Mouse (Mus musculus) forebrain, embryonic 15.5 days (tissue): ENCODE measurements at regions not wholly inside any gene's neighbourhood (a gene's known extent, or its start where the extent isn't known, plus 50 kb on each side); places are given as distances from the start of the nearest gene placed in this dataset.

ENCODE experiments used
- ATAC-seq: fragments of 200-750 bp; cut with Nextera tagmentation; replicated peaks from 2 replicates; pipeline ENCODE4 v1.8.0; 2017; ENCODE audit warnings: mild to moderate bottlenecking, moderate TSS enrichment, moderate library complexity
- H3K27ac ChIP-seq: fragments of 300-500 bp; sonication (generic); replicated peaks from 2 replicates; pipeline ENCODE4 v1.5.1; 2015; ENCODE audit warnings: mild to moderate bottlenecking, inconsistent platforms
- H3K27me3 ChIP-seq: fragments of 300-500 bp; sonication (generic); 2 replicates; pipeline ENCODE4 v1.6.1; 2015; ENCODE audit warnings: inconsistent platforms
- H3K36me3 ChIP-seq: fragments of 300-500 bp; sonication (generic); 2 replicates; pipeline ENCODE4 v1.6.1; 2015; ENCODE audit warnings: mild to moderate bottlenecking, inconsistent platforms
- H3K4me1 ChIP-seq: fragments of 300-500 bp; sonication (generic); 2 replicates; pipeline ENCODE4 v1.6.1; 2015; ENCODE audit warnings: inconsistent platforms
- H3K4me2 ChIP-seq: fragments of 300-500 bp; sonication (generic); replicated peaks from 2 replicates; pipeline ENCODE4 v1.6.1; 2015; ENCODE audit warnings: mild to moderate bottlenecking, inconsistent platforms
- H3K4me3 ChIP-seq: fragments of 300-500 bp; sonication (generic); 2 replicates; pipeline ENCODE4 v1.5.1; 2015; ENCODE audit warnings: mild to moderate bottlenecking, inconsistent platforms
- H3K9ac ChIP-seq: fragments of 300-500 bp; sonication (generic); replicated peaks from 2 replicates; pipeline ENCODE4 v1.6.1; 2015; ENCODE audit warnings: mild to moderate bottlenecking, inconsistent platforms
- H3K9me3 ChIP-seq: fragments of 300-500 bp; sonication (generic); 2 replicates; pipeline ENCODE4 v1.6.1; 2016; ENCODE audit warnings: inconsistent platforms
- WGBS: fragments of 180-500 bp; shearing (Covaris S2); methylation state at CpG from one replicate; pipeline ENCODE4 v1.1.7; 2015; ENCODE audit warnings: mixed read lengths; 5-methylcytosine and 5-hydroxymethylcytosine counted together

DNA sequence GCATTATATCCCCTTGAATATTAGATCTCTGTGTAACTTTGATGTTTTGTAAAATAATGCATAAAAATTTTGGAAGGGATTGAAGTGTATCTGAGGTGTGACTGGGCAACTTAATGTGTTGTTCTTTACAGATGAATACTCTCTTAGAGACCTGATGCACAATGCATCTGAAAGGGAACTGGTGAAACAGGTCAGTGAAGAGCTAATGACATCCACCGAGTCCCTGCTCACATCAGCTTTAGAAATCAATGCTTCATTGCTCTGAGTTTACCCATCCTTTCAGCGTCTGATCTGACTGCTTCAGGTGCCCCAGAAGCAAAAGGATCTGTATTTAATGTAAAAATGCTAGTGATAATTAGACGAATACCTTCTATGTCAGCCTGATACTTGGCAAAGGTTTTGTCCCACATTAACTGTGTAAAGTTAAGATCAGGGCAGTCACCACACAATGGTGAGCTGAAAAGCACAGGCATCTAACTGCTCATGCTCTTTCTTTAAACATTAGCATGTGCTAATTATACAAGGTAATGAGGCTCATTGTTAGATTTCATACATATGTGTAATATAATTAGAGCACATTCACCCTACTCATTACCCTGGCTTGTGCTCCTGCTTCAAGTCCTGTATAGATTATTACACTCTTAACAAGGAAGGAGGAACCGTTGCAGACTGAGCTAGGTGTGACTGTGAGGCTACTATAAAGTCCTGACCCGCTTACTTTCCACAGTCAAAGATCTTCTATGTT, 204.6 kb upstream of the Tlr4 start:
- H3K4me1 ChIP-seq: peaks cover 5% of the 10 kb centered on the region; the same call in 1 of the 2 replicates
- H3K9ac ChIP-seq: no peak overlapping the region
- no peak overlapping the region for H3K27ac ChIP-seq
- no peaks in the 10 kb centered on the region for H3K27me3 ChIP-seq
- no peak overlapping the region for H3K4me2 ChIP-seq
- no peaks in the 10 kb centered on the region for H3K9me3 ChIP-seq
- WGBS: 36% methylated on average over 5 of the region's 5 CpGs
- no peak overlapping the region for H3K4me3 ChIP-seq
- H3K36me3 ChIP-seq: no peaks in the 10 kb centered on the region
- peak; percentile 55 for ATAC-seq

DNA sequence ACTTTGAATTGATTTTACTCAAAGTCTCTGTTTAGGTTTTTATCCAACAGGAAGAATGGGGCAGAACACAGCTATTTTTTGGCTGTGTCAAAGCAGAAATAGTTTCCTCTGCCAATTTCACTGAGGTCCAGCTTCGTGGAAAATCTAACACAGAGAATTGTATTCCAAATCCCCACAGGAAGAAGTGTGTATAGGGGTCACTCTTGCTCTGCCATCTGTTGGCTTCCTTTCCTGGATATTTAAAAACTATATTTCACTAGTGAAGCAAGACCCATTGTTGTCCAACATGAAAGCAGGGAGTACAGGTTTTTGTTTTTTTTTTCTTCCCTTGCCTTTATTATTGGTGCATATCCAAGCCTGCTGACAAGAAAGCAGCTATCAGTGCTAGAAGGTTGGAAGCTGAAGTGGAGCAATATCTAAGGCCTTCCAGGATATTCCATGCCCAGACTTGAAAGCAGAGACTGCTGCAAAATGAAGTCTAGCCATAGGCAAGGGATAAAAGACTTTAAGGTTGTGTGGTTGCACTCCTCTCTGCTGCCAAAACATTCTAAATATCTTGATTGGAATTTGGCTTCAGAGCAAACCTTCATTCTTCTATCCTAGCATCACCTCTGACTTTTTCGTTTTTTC, 208.5 kb upstream of the Tlr4 start:
- Histone ChIP-seq H3K4me3 (no peak overlapping the region), H3K27ac (no peak overlapping the region), H3K9ac (no peak overlapping the region), H3K36me3 (no peaks in the 10 kb centered on the region), H3K27me3 (no peaks in the 10 kb centered on the region), H3K9me3 (no peaks in the 10 kb centered on the region), H3K4me1 (peaks cover 5% of the 10 kb centered on the region; the same call in 1 of the 2 replicates), H3K4me2 (no peak overlapping the region)
- 77% methylated on average over 2 of the region's 2 CpGs for WGBS
- ATAC-seq: no peak

DNA sequence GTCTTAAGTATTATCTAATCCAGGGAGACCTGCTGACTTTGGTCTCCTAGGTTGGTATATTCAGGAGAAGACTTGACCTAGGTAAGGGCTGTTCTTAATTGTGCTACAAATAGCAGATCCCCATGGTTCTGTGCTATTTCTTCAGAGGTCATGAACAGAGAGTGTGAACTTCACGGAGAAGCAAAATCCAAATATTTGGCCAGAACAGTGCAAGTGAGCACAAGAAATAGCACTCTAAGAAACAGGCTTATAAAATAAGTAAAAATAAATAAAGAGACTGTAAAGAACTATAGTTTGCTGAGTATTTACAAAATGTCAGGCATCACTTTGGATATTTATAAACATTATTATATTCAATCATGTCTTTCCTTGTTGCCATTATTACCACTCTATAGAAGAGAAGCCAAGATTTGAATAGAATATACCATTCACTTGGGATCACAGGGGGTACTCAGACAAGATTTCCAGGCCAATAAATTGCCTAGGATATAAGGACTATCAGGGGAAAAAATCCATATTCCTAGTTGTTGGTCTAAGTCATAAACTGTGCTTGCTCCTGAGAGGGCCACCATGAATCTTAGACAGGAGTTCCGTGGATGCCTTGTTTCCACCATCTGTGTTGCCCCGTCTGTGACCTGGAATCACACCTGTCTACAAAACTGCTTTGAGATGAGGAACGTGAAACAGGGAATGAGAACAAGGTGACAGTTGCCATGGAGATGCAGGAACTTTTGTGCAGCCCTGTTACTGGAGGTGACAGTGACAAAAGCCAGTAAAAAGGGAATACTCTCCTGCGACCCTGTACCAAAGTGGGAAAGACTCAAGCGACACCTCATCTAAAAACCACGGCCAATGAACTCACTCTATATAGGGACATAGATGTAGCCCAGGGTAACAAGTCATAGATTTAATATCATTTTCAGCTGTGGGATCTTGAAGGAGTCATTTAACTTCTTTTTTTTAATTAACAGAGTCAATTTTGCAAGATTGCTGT, 209.3 kb upstream of the Tlr4 start:
- Histone ChIP-seq H3K36me3 (no peaks in the 10 kb centered on the region), H3K27ac (no peak overlapping the region), H3K9me3 (no peaks in the 10 kb centered on the region), H3K9ac (no peak overlapping the region), H3K4me1 (peaks cover 4% of the 10 kb centered on the region; the same call in 1 of the 2 replicates), H3K4me2 (no peak overlapping the region), H3K4me3 (no peak overlapping the region), H3K27me3 (no peaks in the 10 kb centered on the region)
- WGBS: 81% methylated on average over 7 of the region's 7 CpGs
- ATAC-seq: no peak

DNA sequence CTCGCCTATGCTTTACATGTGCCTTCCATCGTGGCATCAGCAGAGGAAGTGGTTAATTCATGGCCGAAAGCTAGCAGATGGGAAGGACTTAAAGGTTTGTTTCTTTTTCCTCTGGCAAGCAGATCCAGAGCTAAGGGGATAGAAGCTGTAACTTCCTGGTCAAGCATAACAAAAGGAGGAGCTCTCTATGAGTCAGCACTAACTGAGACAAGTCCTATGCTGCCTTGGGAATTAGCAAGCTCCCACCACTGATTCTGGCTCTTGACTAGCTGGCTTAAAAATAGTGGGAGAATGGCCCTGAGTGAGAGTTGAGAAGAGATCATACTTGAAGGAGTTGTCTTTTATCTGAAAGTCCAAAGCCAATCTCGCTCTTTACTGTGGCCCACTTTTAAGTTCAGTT, 210.3 kb upstream of the Tlr4 start:
- ATAC-seq: no peak
- H3K9ac ChIP-seq: no peak overlapping the region
- no peaks in the 10 kb centered on the region for H3K27me3 ChIP-seq
- no peak overlapping the region for H3K27ac ChIP-seq
- H3K4me2 ChIP-seq: no peak overlapping the region
- no peaks in the 10 kb centered on the region for H3K4me1 ChIP-seq
- H3K4me3 ChIP-seq: no peak overlapping the region
- H3K9me3 ChIP-seq: no peaks in the 10 kb centered on the region
- WGBS: 87% methylated on average over 4 of the region's 4 CpGs
- H3K36me3 ChIP-seq: no peaks in the 10 kb centered on the region

DNA sequence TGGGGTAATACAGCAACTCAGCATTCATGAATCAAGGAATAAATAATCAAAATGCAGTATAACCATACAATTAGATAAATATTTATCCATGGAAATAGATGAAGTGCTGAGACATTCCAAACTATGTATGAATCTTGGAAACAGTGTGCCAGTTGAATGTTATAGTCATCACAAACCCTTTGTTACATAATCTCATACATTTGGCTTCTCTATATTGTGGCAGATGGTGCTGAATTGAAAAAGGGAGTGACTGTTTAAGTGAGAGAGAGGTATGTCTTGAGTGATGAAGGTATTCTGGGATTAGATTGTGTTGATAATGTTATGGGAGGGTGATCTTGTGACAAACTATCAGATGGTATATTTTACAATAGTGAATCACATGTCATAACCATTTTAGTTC, 200.4 kb upstream of the Astn2 start:
- ATAC-seq: no peak
- no peak overlapping the region for H3K27ac ChIP-seq
- no peak overlapping the region for H3K4me3 ChIP-seq
- H3K9me3 ChIP-seq: no peaks in the 10 kb centered on the region
- no peaks in the 10 kb centered on the region for H3K4me1 ChIP-seq
- no peaks in the 10 kb centered on the region for H3K27me3 ChIP-seq
- H3K4me2 ChIP-seq: no peak overlapping the region
- H3K36me3 ChIP-seq: no peaks in the 10 kb centered on the region
- no peak overlapping the region for H3K9ac ChIP-seq

DNA sequence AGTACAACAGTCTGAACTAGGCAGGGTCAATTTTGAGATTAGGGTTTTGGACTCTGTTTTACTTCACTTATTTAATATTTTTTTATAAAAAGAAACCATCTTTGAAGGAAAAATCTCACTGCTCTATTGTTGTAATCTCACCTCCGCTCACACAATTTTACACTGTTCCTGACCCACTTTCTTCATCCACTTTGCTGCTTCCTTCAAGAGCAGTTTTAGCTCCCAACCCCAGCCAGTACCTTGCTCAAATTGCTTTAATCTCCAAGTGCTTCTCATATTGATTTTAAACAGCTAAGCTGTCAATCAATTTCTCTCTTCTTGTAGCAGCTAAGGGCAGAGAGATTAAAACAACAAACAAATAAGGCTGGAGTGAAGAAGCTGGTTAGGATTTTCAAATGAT, 194.3 kb upstream of the Astn2 start:
- no peak overlapping the region for H3K9ac ChIP-seq
- no peak overlapping the region for H3K4me3 ChIP-seq

DNA sequence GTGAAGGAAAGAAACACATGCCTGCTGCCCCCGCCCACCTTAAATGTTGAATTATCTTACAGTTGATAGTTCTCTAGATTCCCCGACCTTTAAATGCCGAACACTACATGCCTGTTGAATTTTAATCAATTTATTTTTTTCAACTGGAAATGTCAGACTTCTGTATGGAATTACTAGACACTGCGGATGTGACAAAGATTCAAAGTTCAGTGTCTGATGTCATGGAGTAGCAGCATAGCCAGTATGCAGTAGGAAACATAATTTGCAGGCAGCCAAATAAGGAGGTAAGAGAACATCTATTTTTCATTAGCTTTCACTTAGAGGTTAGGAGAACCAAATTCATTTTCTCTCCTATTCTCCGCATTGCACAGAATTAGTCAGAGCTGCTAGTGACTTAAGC, 182.2 kb upstream of the Astn2 start:
- Histone ChIP-seq H3K4me2 (no peak overlapping the region), H3K27me3 (no peaks in the 10 kb centered on the region), H3K9me3 (no peaks in the 10 kb centered on the region), H3K36me3 (no peaks in the 10 kb centered on the region), H3K4me3 (no peak overlapping the region), H3K9ac (no peak overlapping the region), H3K4me1 (0 out of 2 replicates have a peak, but pooled peaks cover 4% of the 10 kb centered on the region), H3K27ac (no peak overlapping the region)
- WGBS: 43% methylated on average over 5 of the region's 5 CpGs
- no peak for ATAC-seq

More for the DNA sequence above, 194.3 kb upstream of the Astn2 start:
- H3K36me3 ChIP-seq: no peaks in the 10 kb centered on the region
- no peaks in the 10 kb centered on the region for H3K9me3 ChIP-seq
- no peak overlapping the region for H3K4me2 ChIP-seq
- H3K4me1 ChIP-seq: no peaks in the 10 kb centered on the region
- WGBS: 86% methylated on average over 1 of the region's 1 CpGs
- H3K27ac ChIP-seq: no peak overlapping the region
- ATAC-seq: no peak
- no peaks in the 10 kb centered on the region for H3K27me3 ChIP-seq

DNA sequence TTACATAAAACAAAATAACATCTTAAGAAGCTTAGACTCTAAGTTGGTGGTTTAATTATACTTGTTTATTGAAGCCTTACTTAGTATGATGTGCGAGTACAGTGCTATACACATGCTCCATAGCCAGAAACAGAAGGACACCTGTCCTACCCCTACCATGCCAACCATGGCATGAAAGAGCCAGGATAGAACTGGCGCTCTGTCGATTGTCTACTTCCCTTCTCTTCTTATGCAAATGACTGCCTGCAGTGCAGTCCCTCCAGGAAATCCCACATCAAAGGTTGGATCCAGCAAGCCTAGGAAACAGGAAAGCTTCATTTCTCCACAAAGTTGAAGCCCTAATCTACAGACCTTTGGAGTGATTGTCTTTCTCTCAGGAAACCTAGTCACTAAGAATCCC, 181.8 kb upstream of the Astn2 start:
- 0 out of 2 replicates have a peak, but pooled peaks cover 4% of the 10 kb centered on the region for H3K4me1 ChIP-seq
- no peak overlapping the region for H3K9ac ChIP-seq
- H3K4me2 ChIP-seq: no peak overlapping the region
- no peak overlapping the region for H3K27ac ChIP-seq
- WGBS: 7% methylated on average over 3 of the region's 3 CpGs
- no peaks in the 10 kb centered on the region for H3K36me3 ChIP-seq
- no peak overlapping the region for H3K4me3 ChIP-seq
- no peaks in the 10 kb centered on the region for H3K9me3 ChIP-seq
- ATAC-seq: peak; percentile 72; the same call in 1 of the 2 replicates
- no peaks in the 10 kb centered on the region for H3K27me3 ChIP-seq

DNA sequence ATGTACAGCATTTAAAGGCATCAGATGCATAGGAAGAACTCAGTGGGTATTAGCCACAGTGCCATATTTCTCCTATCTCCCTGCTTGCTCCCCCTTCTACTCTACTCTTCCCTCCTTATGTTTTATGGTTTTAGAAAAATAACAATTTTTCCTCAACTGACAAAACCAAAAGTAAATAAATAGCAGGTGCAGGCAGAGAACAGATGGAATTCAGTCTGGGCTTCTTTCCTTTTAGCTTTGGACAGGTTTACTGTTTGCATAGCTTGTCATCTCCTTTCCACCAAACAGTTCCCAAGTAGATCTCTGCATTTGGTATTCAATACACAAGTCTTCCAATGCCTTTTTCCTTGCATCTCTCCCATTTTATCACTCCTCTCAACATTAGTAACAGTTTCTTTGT, 152.5 kb upstream of the Astn2 start:
- no peaks in the 10 kb centered on the region for H3K27me3 ChIP-seq
- no peak overlapping the region for H3K27ac ChIP-seq
- H3K4me3 ChIP-seq: no peak overlapping the region
- ATAC-seq: no peak
- H3K4me1 ChIP-seq: no peaks in the 10 kb centered on the region
- H3K36me3 ChIP-seq: no peaks in the 10 kb centered on the region
- H3K9me3 ChIP-seq: no peaks in the 10 kb centered on the region
- H3K9ac ChIP-seq: no peak overlapping the region
- no peak overlapping the region for H3K4me2 ChIP-seq

DNA sequence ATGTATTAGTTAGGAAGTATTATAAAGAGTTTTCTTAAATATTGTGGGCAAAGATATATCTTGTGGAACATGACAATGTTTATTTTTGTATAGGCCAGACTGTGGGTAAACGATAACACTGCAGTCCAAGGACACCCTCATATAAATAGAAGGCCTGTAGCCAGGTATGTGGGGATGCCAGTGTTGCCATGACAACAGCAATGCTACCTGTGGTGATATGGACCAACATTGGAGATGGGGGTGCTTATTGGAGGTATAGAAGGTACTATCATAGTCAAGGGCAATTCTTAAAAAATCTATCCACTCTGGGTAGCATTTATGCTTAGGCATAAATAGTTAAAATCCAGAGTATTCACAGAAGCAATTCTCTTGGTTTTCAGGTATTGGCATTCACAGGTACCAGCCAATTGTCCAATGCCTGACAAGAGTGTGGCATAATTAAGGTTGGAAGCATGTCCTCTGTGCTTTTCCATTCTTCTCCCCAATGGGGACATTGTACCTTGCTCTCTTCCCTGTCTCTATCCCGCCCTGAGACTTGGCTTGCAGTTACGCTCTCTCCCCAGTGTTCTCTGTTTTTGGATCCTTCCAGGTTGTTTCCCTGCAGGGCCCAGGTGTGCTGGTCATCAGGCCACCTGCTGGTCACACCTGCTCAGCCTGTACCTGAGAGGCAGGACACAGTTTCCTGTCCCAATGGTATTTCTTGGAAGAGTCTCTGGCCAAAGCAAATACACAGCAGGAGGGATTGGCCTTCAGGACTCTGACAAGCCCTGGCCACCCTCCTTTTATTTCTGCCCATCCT, 146.1 kb upstream of the Astn2 start:
- Histone ChIP-seq H3K4me2 (no peak overlapping the region), H3K4me3 (no peak overlapping the region), H3K9me3 (no peaks in the 10 kb centered on the region), H3K36me3 (no peaks in the 10 kb centered on the region), H3K4me1 (no peaks in the 10 kb centered on the region), H3K27me3 (no peaks in the 10 kb centered on the region), H3K9ac (no peak overlapping the region), H3K27ac (no peak overlapping the region)
- no peak for ATAC-seq
- 85% methylated on average over 3 of the region's 3 CpGs for WGBS

DNA sequence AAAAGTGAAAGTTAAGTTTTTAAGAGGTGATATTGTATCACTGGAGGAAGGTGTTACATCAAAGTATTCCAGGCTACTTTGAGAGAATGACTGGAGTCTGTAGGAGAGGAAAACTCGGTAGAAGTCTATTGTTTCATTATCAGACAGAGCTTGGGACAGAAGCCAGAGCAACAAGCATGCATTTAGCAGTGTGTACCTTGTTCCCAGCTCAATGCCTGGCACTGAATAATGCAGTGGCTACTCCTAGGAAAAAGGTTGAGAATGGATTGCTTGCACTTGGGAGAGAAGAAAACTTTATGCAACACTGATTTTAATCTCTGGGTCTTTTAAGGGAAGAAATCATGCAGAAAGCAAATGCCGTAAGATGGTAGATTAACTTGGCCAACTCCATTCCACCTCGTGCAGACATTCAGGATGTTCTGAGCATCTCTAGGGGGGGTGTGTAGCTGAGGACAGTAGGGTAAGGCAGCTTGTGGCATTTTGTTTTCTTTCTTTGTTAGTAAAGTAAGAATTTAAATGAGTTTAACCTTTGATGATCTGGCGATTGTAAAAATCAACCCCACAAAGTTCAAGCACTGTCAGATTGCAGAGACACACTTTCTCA, 138.5 kb upstream of the Astn2 start:
- H3K27ac ChIP-seq: no peak overlapping the region
- no peak overlapping the region for H3K4me3 ChIP-seq
- H3K4me2 ChIP-seq: no peak overlapping the region
- no peaks in the 10 kb centered on the region for H3K27me3 ChIP-seq
- H3K4me1 ChIP-seq: peaks cover 8% of the 10 kb centered on the region
- 30% methylated on average over 4 of the region's 4 CpGs for WGBS
- ATAC-seq: peak; percentile 75
- H3K36me3 ChIP-seq: no peaks in the 10 kb centered on the region
- H3K9me3 ChIP-seq: no peaks in the 10 kb centered on the region
- H3K9ac ChIP-seq: no peak overlapping the region
